Mouse (Mus musculus) limb, embryonic 11.5 days (tissue): Measurements from ENCODE around the gene Tbata. TPM values are rescaled to one million over a fixed set of nuclear protein-coding genes. Genes with fewer than 3 reads are reported as not detected.

Experiments
- ATAC-seq: fragments of 200-750 bp; cut with Nextera tagmentation; 2 replicates; pipeline ENCODE4 v1.8.0; 2017; ENCODE audit warnings: low read depth; ENCODE audit not compliant: insufficient number of reproducible peaks, low FRiP score, low TSS enrichment
- DNase-seq: peaks from one replicate; pipeline ENCODE4 v3.0.0-alpha.2; 2015; ENCODE audit warnings: low spot score
- H3K27ac ChIP-seq: fragments of 300-500 bp; sonication (generic); replicated peaks from 2 replicates; pipeline ENCODE4 v1.5.1; 2014; ENCODE audit warnings: low read depth, mild to moderate bottlenecking, low read length
- H3K27me3 ChIP-seq: fragments of 300-500 bp; sonication (generic); 2 replicates; pipeline ENCODE4 v1.6.1; 2014; ENCODE audit warnings: mild to moderate bottlenecking, low read length, mixed read lengths; ENCODE audit not compliant: control insufficient read depth, insufficient read depth
- H3K36me3 ChIP-seq: fragments of 300-500 bp; sonication (generic); 2 replicates; pipeline ENCODE4 v1.6.1; 2014; ENCODE audit warnings: mild to moderate bottlenecking, low read length, moderate library complexity, mixed read lengths; ENCODE audit not compliant: control insufficient read depth, insufficient read depth
- H3K4me1 ChIP-seq: fragments of 300-500 bp; sonication (generic); 2 replicates; pipeline ENCODE4 v1.6.1; 2014; ENCODE audit warnings: low read length, mixed read lengths; ENCODE audit not compliant: control insufficient read depth, insufficient read depth
- H3K4me2 ChIP-seq: fragments of 300-500 bp; sonication (generic); 2 replicates; pipeline ENCODE4 v1.6.1; 2014; ENCODE audit warnings: low read depth, mild to moderate bottlenecking, moderate library complexity; ENCODE audit not compliant: severe bottlenecking
- H3K4me3 ChIP-seq: fragments of 300-500 bp; sonication (generic); 2 replicates; pipeline ENCODE4 v1.5.1; 2014; ENCODE audit warnings: low read depth, low read length
- H3K9ac ChIP-seq: fragments of 300-500 bp; sonication (generic); 2 replicates; pipeline ENCODE4 v1.6.1; 2014; ENCODE audit warnings: mild to moderate bottlenecking, low read length
- H3K9me3 ChIP-seq: fragments of 300-500 bp; sonication (generic); 2 replicates; pipeline ENCODE4 v1.6.1; 2016; ENCODE audit warnings: low read length; ENCODE audit not compliant: control insufficient read depth
- WGBS: fragments of 180-500 bp; shearing (Covaris S2); extraction: QIAGEN DNeasy Blood & Tissue Kit; methylation state at CpG from one replicate; pipeline ENCODE4 v1.1.7; 2014; 5-methylcytosine and 5-hydroxymethylcytosine counted together
- polyA plus RNA-seq: library from polyadenylated mRNA; unstranded; fragments of >200 nt; fragmentation: Nextera tagmentation; extraction: Ambion mirVana; gene quantifications from 2 replicates; pipeline ENCODE4 v1.2.1, GENCODE M21; 2014

The Tbata gene
- polyA plus RNA-seq, 1 experiment from 2014 or later = not detected

DNA sequence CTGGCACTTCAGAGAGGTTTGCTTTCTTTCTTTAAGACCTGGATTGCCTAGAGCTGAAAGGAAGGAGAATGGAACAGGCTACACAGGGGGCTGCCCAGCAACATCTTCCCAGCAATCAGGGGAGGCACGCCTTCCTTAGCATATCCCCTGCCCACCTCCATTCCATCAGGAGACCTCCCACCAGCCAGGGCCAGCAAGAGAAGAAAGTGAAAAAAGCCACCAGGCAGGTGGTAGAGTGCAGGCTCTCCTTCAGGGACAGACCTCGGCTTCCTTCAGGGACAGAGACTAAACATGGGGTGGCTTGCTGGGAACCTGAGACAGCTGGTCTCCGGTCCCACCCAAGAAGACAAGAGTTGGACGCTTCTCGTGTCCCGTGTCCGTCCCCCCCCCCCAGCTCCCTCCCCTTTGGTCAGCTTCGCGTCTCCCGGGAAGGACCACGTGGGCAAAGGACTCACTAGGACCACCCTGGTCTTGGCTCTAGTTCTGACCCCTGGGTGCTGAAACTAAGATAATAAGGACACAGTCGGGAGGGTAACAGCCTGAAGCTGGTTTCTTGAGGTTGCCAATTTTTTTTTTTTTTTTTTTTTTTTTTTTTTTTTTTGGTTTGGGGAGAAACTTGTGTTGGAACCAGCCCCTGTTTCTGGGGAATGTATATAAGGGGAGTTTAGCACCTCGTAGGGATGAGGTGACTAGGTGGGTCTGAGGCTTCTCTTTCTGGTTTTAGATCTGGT lies 3.1 kb downstream of the Tbata start:
- no peak overlapping the region for H3K4me2 ChIP-seq

DNA sequence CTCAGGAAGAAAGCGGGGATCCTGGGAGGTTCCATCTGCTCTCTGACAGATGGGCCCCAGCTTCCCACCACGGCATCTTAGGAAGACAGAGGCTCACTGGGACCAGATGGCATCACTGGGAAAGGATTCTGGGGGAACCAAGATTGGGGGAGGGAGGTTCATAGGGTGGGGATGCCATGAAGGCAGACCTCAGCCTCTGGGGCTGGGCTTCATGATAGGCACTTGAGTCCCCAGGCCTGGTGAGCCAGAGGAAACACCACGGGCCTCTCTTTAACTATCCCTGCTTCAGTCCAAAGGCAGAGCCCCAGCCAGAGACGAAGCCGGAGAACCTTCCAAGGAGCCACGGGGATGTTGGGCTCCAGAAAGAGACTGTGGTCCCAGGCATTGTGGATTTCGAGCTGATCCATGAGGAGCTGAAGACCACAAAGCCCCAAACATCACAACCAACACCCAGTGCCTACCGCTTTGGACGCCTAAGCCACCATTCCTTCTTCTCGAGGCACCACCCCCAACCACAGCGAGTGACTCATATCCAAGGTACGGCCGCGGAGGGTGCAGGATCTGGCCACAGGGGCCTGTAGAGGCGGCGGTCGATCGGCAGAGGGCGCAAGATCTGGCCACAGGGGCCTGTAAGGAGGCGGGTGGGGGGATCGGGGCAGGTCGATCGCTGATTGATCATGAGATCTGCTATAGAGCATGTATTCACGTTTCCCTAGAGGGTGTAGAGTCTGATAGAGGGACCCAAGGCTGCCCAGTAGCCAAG lies 3.9 kb downstream of the Tbata start:
- H3K27me3 ChIP-seq = no peaks in the 10 kb centered on the region
- H3K27ac ChIP-seq = no peak overlapping the region
- DNase-seq (peak; percentile 69), ATAC-seq (no peak)
- H3K9ac ChIP-seq = no peak overlapping the region
- peak overlapping the region; percentile 15; the same call in 1 of the 2 replicates for H3K4me2 ChIP-seq
- no peaks in the 10 kb centered on the region for H3K9me3 ChIP-seq
- no peaks in the 10 kb centered on the region for H3K36me3 ChIP-seq
- WGBS = 10% methylated on average over 24 of the region's 24 CpGs
- H3K4me1 ChIP-seq = no peaks in the 10 kb centered on the region
- H3K4me3 ChIP-seq = no peak overlapping the region

More for the DNA sequence above, 3.1 kb downstream of the Tbata start:
- no peaks in the 10 kb centered on the region for H3K9me3 ChIP-seq
- WGBS = 40% methylated on average over 13 of the region's 13 CpGs
- H3K27ac ChIP-seq = no peak overlapping the region
- H3K9ac ChIP-seq = no peak overlapping the region
- H3K4me1 ChIP-seq = no peaks in the 10 kb centered on the region
- ATAC-seq (no peak), DNase-seq (no peak)
- H3K36me3 ChIP-seq = no peaks in the 10 kb centered on the region
- no peak overlapping the region for H3K4me3 ChIP-seq
- H3K27me3 ChIP-seq = no peaks in the 10 kb centered on the region

DNA sequence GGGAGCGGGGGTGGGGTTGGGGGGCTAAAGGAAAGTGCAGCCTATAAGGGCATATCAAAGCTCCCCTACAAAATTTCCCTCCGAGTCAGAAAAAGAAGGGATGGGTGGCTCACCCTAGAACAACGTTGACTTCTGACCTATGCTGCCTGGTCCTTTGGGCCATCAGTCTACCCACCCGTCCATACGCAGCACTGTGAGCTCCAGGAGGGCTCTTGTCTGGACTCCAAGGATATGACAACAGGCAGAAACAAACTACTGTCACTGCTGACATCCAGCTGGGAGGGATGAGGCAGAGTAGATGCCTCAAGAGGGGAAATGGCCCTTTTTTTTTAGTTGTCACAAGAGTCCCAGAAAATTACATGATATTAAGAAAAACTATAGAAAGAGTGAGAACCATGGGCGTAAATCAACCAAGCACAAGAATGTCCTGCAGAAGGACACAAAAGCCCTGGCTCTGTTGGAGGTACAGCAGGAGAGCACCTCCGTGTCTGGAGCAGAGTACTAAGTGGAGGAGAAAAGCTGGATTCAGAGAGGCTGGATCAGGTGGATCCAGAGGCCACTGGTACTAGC lies 4.6 kb downstream of the Tbata start:
- H3K36me3 ChIP-seq = no peaks in the 10 kb centered on the region
- no peak overlapping the region for H3K9ac ChIP-seq
- no peak overlapping the region for H3K27ac ChIP-seq
- no peaks in the 10 kb centered on the region for H3K4me1 ChIP-seq
- H3K27me3 ChIP-seq = no peaks in the 10 kb centered on the region
- peak overlapping the region; percentile 15; the same call in 1 of the 2 replicates for H3K4me2 ChIP-seq
- no peaks in the 10 kb centered on the region for H3K9me3 ChIP-seq
- ATAC-seq (no peak), DNase-seq (no peak)
- H3K4me3 ChIP-seq = no peak overlapping the region
- WGBS = 46% methylated on average over 7 of the region's 7 CpGs

DNA sequence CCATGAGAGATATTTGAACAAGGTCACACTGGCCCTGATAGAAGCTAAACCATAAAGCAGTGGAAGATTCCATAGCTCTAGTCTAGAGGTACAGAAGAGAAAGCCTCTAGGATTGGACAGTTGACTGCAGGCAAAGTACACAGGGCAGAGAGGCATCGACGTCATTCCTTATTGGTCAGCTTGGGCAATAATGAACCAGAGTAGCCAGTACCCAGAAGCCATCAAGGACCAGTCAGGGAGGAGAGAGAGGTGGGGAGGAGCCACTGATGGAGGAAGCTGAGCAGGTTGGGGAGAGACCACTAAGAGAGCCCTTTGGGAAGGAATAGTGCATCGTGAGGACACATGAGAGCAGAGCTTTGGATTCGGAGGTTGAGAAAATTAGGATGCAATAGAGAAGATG lies 6.0 kb downstream of the Tbata start:
- DNase-seq = no peak
- 79% methylated on average over 4 of the region's 4 CpGs for WGBS
- Histone ChIP-seq H3K9ac (no peak overlapping the region), H3K27ac (no peak overlapping the region), H3K4me1 (no peaks in the 10 kb centered on the region), H3K36me3 (no peaks in the 10 kb centered on the region), H3K9me3 (no peaks in the 10 kb centered on the region), H3K27me3 (no peaks in the 10 kb centered on the region), H3K4me2 (no peak overlapping the region), H3K4me3 (no peak overlapping the region)
- ATAC-seq = no peak

DNA sequence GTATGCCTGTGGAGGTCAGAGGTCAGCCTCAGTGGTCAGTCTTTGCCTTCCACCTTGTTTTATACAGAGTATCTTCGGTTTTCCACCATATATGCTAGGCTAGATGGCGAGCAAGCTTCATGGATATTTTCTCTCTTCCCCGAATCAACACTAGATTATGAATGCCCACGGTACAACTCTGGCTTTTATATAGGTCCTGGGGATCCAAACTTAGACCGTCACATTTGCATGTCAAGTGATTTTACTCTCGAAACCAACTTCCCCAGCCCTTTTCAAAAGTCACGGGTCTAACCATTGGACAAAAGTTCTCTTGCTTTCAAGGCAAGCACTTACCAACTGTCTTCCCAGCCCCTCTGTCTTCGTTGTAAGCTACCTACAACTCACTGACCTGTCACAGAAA lies 6.9 kb downstream of the Tbata start:
- H3K4me1 ChIP-seq = no peaks in the 10 kb centered on the region
- no peaks in the 10 kb centered on the region for H3K9me3 ChIP-seq
- no peak for ATAC-seq
- no peak overlapping the region for H3K27ac ChIP-seq
- no peak for DNase-seq
- no peak overlapping the region for H3K4me3 ChIP-seq
- H3K4me2 ChIP-seq = no peak overlapping the region
- no peaks in the 10 kb centered on the region for H3K27me3 ChIP-seq
- H3K36me3 ChIP-seq = no peaks in the 10 kb centered on the region
- 89% methylated on average over 8 of the region's 8 CpGs for WGBS
- no peak overlapping the region for H3K9ac ChIP-seq

DNA sequence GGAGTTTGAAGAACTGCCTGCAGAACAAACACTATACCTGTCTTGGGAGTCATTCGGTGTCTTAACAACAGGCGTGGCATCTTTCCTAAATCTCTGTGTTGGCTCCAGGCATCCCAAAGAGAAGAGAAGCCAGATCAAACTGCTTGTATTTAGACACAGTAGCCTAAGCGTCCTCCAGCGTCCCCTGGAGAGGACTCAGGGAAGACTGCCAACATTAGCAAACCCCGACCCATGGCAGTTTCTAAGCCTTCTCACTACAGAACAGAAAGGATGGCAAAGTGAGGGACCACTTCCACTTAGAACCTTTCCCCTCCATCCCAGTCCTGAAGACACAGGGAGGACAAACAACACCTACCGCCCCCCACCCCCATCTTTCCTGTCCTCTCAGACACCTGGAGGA lies 8.2 kb downstream of the Tbata start:
- WGBS = 82% methylated on average over 6 of the region's 6 CpGs
- no peaks in the 10 kb centered on the region for H3K27me3 ChIP-seq
- no peak for DNase-seq

DNA sequence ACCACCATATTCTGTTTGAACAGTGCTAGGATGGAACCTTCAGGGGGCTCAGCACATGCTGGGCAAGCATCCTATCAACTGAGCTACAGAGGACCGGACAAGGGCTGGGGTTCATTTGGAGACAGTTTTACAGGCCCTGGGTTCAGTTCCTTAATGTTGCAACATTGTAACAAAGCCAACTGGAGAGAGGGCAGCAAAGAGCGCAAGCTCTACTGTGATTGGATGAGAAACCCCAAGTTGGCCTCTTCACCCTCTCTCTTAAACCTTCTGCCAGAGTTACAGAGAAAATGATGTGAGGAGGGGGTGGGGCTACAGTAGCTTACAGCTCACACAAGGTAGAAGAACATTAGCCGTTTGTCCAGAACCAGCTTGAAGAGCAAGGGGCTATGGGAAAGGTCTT lies 15.2 kb downstream of the Tbata start:
- H3K4me1 ChIP-seq = no peaks in the 10 kb centered on the region
- WGBS = 70% methylated on average over 3 of the region's 3 CpGs
- ATAC-seq (no peak), DNase-seq (no peak)
- H3K27ac ChIP-seq = no peak overlapping the region
- H3K4me2 ChIP-seq = no peak overlapping the region
- no peaks in the 10 kb centered on the region for H3K36me3 ChIP-seq
- H3K4me3 ChIP-seq = no peak overlapping the region
- H3K27me3 ChIP-seq = no peaks in the 10 kb centered on the region
- no peak overlapping the region for H3K9ac ChIP-seq
- no peaks in the 10 kb centered on the region for H3K9me3 ChIP-seq

More for the DNA sequence above, 8.2 kb downstream of the Tbata start:
- H3K36me3 ChIP-seq = no peaks in the 10 kb centered on the region
- no peaks in the 10 kb centered on the region for H3K4me1 ChIP-seq
- H3K27ac ChIP-seq = no peak overlapping the region
- H3K4me3 ChIP-seq = no peak overlapping the region
- no peak overlapping the region for H3K9ac ChIP-seq
- no peaks in the 10 kb centered on the region for H3K9me3 ChIP-seq
- no peak overlapping the region for H3K4me2 ChIP-seq
- ATAC-seq = no peak

DNA sequence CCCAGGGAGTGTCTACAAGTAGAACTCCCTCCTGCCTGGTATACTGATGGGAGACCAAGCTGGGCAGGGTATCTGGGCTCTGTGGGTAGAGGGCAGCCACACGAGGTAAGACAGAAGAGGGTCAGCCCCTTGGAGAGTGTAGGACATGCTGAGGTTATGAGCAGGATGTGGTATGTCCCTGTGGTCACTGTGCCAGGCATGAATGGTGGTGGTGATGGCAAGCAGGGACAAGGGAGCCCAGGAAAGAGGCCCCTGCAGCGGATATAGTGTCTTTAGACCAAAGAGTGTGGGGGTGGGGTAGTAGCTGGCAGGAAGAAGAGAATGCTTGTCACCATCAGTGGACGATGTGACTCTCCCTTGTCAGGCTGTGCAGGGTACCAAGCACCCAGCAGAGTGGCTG lies 16.3 kb downstream of the Tbata start:
- Histone ChIP-seq H3K4me2 (no peak overlapping the region), H3K4me1 (no peaks in the 10 kb centered on the region), H3K36me3 (no peaks in the 10 kb centered on the region), H3K9ac (no peak overlapping the region), H3K27me3 (no peaks in the 10 kb centered on the region), H3K27ac (no peak overlapping the region), H3K9me3 (no peaks in the 10 kb centered on the region), H3K4me3 (no peak overlapping the region)
- WGBS = 67% methylated on average over 3 of the region's 3 CpGs
- DNase-seq (no peak), ATAC-seq (no peak)
